Mouse (Mus musculus): ENCODE data around the gene Dolpp1. TPM values are rescaled to one million over a fixed set of nuclear protein-coding genes. Genes with fewer than 3 reads are reported as not detected.

Gene Dolpp1
- total and polyA plus RNA-seq, 3 experiments, result 5.9 to 25.1 (median 9.0) TPM

GRCm38 (mm10) chr2:30360626-30361025, 31.4 kb upstream of the Dolpp1 start:
- intact Hi-C loops (cut with DNase I), result no loop called here
- no peaks in the 10 kb centered on the region; the same call in 1 of the 2 replicates for H3K36me3 ChIP-seq (ENCODE audit: control insufficient read depth, insufficient read depth, low read length)
- H3K4me1 ChIP-seq (ENCODE audit: control insufficient read depth, insufficient read depth, low read length), result peaks cover 22% of the 10 kb centered on the region
- WGBS, result 82% methylated on average over 10 of the region's 10 CpGs
- TF ChIP-seq CTCF (IDR thresholded peaks at IDR 0.05) (no peak), EP300 (IDR thresholded peaks at IDR 0.05; ENCODE audit: insufficient read depth, low read depth, low read length) (no peak), POLR2A (IDR thresholded peaks at IDR 0.05; ENCODE audit: insufficient read depth, low read depth, low read length) (no peak)
- no peak overlapping the region for H3K27ac ChIP-seq
- peaks cover 1% of the 10 kb centered on the region; the same call in 1 of the 2 replicates for H3K79me2 ChIP-seq (replicated peaks; ENCODE audit: control insufficient read depth, insufficient read depth, low read length)
- H3K9ac ChIP-seq (ENCODE audit: low read depth, low read length), result no peak overlapping the region
- no peak overlapping the region for H3K4me3 ChIP-seq
- no peaks in the 10 kb centered on the region for H3K27me3 ChIP-seq (ENCODE audit: control insufficient read depth, insufficient read depth, low read length)
- no peak for DNase-seq

DNA sequence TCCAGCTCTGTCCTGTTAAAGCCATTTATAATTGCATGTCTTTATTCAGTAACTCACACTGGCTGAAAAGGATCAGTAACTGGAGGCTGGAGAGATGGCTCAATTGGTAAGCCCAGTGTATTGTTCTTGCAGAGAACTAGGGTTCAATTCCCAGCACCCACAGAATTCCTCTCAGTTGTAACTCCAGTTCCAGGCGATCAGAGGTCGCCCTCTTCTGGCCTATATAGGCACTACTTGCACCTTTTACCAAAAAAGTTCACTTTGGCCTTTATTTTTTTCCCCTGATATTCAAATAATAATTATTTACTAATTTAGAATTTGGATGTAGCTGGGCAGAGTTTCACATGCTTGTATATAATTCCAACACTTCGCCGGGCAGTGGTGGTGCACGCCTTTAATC, 29.2 kb upstream of the Dolpp1 start:
- H3K4me1 ChIP-seq (ENCODE audit: control insufficient read depth, insufficient read depth, low read length), result peaks cover 10% of the 10 kb centered on the region
- 69% methylated on average over 5 of the region's 5 CpGs for WGBS
- H3K36me3 ChIP-seq (ENCODE audit: control insufficient read depth, insufficient read depth, low read length), result no peaks in the 10 kb centered on the region
- H3K27ac ChIP-seq, result no peak overlapping the region
- H3K79me2 ChIP-seq (replicated peaks; ENCODE audit: control insufficient read depth, insufficient read depth, low read length), result peaks cover 1% of the 10 kb centered on the region; the same call in 1 of the 2 replicates
- no peak for DNase-seq
- no peak overlapping the region for H3K9ac ChIP-seq (ENCODE audit: low read depth, low read length)
- no peak overlapping the region for H3K4me3 ChIP-seq
- intact Hi-C loops (cut with DNase I), result no loop called here
- TF ChIP-seq CTCF (IDR thresholded peaks at IDR 0.05), result peak; percentile 50
- no peak for TF ChIP-seq POLR2A (IDR thresholded peaks at IDR 0.05; ENCODE audit: insufficient read depth, low read depth, low read length)
- no peak for TF ChIP-seq EP300 (IDR thresholded peaks at IDR 0.05; ENCODE audit: insufficient read depth, low read depth, low read length)
- H3K27me3 ChIP-seq (ENCODE audit: control insufficient read depth, insufficient read depth, low read length), result no peaks in the 10 kb centered on the region

- no peaks in the 10 kb centered on the region for H3K36me3 ChIP-seq (ENCODE audit: control insufficient read depth, insufficient read depth, low read length)
- intact Hi-C loops (cut with DNase I), result loop anchor here (2.0 kb wide), 2 partner anchors 27 to 51 kb away; partner anchors contain the start of gene Crat
- no peaks in the 10 kb centered on the region for H3K79me2 ChIP-seq (replicated peaks; ENCODE audit: control insufficient read depth, insufficient read depth, low read length)
- H3K4me1 ChIP-seq (ENCODE audit: control insufficient read depth, insufficient read depth, low read length), result peaks cover 4% of the 10 kb centered on the region
- WGBS, result under 1% methylated on average over 54 of the region's 54 CpGs
- peak within 1 kb of the TSS; percentile 76 for H3K9ac ChIP-seq (ENCODE audit: low read depth, low read length)
- peak within 1 kb of the TSS; percentile 93 for H3K27ac ChIP-seq
- peak within 1 kb of the TSS; percentile 99 for H3K4me3 ChIP-seq
- TF ChIP-seq CTCF (IDR thresholded peaks at IDR 0.05) (peak; percentile 22), POLR2A (IDR thresholded peaks at IDR 0.05; ENCODE audit: insufficient read depth, low read depth, low read length) (peak; percentile 90), EP300 (IDR thresholded peaks at IDR 0.05; ENCODE audit: insufficient read depth, low read depth, low read length) (peak; percentile 29; the same call in 1 of the 2 replicates)
- peak; percentile 98 to 99 for DNase-seq
- H3K27me3 ChIP-seq (ENCODE audit: control insufficient read depth, insufficient read depth, low read length), result no peaks in the 10 kb centered on the region
Measured at GRCm38 (mm10) chr2:30363773-30364650, 28.0 kb upstream of the Dolpp1 start, which contains the start of gene Miga2. TSS of gene Miga2 (plus strand) at chr2:30364233.

DNA sequence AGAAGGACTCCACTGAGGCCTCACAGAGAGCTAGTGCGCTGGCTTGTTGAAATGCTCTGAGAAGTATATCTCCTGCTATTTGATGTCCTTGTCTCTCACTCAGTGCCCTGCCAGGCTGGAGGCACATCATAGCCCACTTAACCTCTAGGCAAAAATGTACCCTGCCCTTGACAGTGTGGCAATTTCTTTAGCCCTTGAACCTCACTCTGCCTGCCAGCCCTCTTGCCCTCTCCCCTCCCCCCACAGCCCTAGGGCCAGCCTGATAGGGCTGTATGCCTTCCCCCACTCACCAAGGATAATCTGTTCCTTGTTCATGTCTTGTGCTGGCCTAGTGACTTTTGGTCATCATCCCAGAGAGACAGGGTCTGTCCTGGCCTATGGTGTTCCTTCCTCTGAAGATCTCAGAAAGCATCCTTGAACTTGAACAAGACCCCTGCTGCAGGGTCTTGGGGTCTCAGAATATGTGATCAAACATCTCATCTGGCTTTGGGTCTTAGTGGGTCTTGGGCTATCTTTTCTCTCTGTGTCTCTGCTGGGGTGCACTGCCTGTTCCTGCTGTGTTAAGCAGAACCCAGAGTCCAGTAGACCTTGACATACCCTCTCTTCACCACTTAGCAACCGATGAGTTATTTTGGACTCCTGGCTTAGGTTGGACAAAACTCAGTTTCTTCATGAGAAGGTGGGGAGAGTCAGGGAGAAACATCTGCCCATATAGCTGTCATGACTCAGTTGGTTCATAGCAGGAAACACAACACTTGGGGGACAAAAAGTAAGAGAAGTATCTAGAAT, 26.6 kb upstream of the Dolpp1 start:
- no peaks in the 10 kb centered on the region for H3K36me3 ChIP-seq (ENCODE audit: control insufficient read depth, insufficient read depth, low read length)
- H3K4me1 ChIP-seq (ENCODE audit: control insufficient read depth, insufficient read depth, low read length), result peaks cover 4% of the 10 kb centered on the region; the same call in 1 of the 2 replicates
- intact Hi-C loops (cut with DNase I), result loop anchor here (2.0 kb wide), 2 partner anchors 25 to 49 kb away; partner anchors contain the start of gene Crat
- H3K27ac ChIP-seq, result peak overlapping the region; percentile 93
- H3K27me3 ChIP-seq (ENCODE audit: control insufficient read depth, insufficient read depth, low read length), result no peaks in the 10 kb centered on the region
- WGBS, result 43% methylated on average over 2 of the region's 2 CpGs
- no peak for DNase-seq
- H3K4me3 ChIP-seq, result peak overlapping the region; percentile 99
- no peak for TF ChIP-seq POLR2A (IDR thresholded peaks at IDR 0.05; ENCODE audit: insufficient read depth, low read depth, low read length)
- no peak for TF ChIP-seq EP300 (IDR thresholded peaks at IDR 0.05; ENCODE audit: insufficient read depth, low read depth, low read length)
- no peak for TF ChIP-seq CTCF (IDR thresholded peaks at IDR 0.05)
- peak overlapping the region; percentile 21; the same call in 1 of the 2 replicates for H3K9ac ChIP-seq (ENCODE audit: low read depth, low read length)
- no peaks in the 10 kb centered on the region for H3K79me2 ChIP-seq (replicated peaks; ENCODE audit: control insufficient read depth, insufficient read depth, low read length)

DNA sequence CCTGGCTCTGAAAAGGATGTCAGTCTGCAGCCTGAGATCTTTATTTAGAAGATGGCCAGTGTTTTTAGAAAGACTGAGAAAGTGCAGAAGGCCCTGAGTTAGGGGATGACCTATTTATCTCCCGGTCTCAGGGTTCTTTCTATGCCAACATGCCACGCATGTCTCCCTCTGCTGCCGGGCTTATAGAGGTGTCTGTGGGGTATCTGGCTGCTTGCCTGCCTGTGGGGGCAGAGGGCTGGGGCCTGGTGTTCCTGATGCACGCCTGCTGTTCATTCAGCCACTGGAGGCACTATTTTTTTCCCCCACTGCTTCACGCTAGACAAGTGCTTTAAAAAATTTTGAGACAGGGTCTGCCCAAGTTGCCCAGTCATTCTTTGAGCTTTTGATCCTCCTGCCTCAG, 25.9 kb upstream of the Dolpp1 start:
- peak overlapping the region; percentile 93 for H3K27ac ChIP-seq
- 16% methylated on average over 5 of the region's 5 CpGs for WGBS

More for the DNA sequence above, 25.9 kb upstream of the Dolpp1 start:
- Histone ChIP-seq H3K27me3 (ENCODE audit: control insufficient read depth, insufficient read depth, low read length) (no peaks in the 10 kb centered on the region), H3K9ac (ENCODE audit: low read depth, low read length) (no peak overlapping the region), H3K4me1 (ENCODE audit: control insufficient read depth, insufficient read depth, low read length) (peaks cover 4% of the 10 kb centered on the region; the same call in 1 of the 2 replicates), H3K4me3 (0 out of 2 replicates have a peak overlapping the region, but pooled peaks have one; percentile 12), H3K36me3 (ENCODE audit: control insufficient read depth, insufficient read depth, low read length) (no peaks in the 10 kb centered on the region), H3K79me2 (replicated peaks; ENCODE audit: control insufficient read depth, insufficient read depth, low read length) (no peaks in the 10 kb centered on the region)
- intact Hi-C loops (cut with DNase I), result no loop called here
- TF ChIP-seq CTCF (IDR thresholded peaks at IDR 0.05), result peak; percentile 49
- TF ChIP-seq POLR2A (IDR thresholded peaks at IDR 0.05; ENCODE audit: insufficient read depth, low read depth, low read length), result no peak
- TF ChIP-seq EP300 (IDR thresholded peaks at IDR 0.05; ENCODE audit: insufficient read depth, low read depth, low read length), result no peak
- DNase-seq, result peak in 1 of 2 experiments; percentile 46

Measured in heart, adult 2 months (tissue).